Mouse (Mus musculus): ENCODE data around the gene Uvssa.
A peak's percentile ranks its signal among the peaks of the same experiment; 100 is the strongest.

The Uvssa gene

GRCm38 (mm10) chr5:33442927-33443710, 64.8 kb downstream of the Uvssa start:
- DNase-seq (ENCODE audit: low read depth) = peak; percentile 52

- no peak for DNase-seq (ENCODE audit: low read depth)
These were observed 65.4 kb downstream of the Uvssa start for GRCm38 (mm10) chr5:33443794-33444193.

GRCm38 (mm10) chr5:33455737-33456136, 77.4 kb downstream of the Uvssa start:
- no peak for DNase-seq (ENCODE audit: low read depth)

- no peak for DNase-seq (ENCODE audit: low read depth)
These were observed 79.8 kb downstream of the Uvssa start for GRCm38 (mm10) chr5:33458132-33458622.

- DNase-seq (ENCODE audit: low read depth) = no peak
These were observed 80.8 kb downstream of the Uvssa start for GRCm38 (mm10) chr5:33459111-33459510.

- no peak for DNase-seq (ENCODE audit: low read depth)
These were observed 86.0 kb downstream of the Uvssa start for GRCm38 (mm10) chr5:33464390-33464789.

- no peak for DNase-seq (ENCODE audit: low read depth)
These were observed 87.1 kb downstream of the Uvssa start for GRCm38 (mm10) chr5:33465464-33465863.
